ENCODE assay signal across 22 mouse cellular contexts in the genomic region with DNA sequence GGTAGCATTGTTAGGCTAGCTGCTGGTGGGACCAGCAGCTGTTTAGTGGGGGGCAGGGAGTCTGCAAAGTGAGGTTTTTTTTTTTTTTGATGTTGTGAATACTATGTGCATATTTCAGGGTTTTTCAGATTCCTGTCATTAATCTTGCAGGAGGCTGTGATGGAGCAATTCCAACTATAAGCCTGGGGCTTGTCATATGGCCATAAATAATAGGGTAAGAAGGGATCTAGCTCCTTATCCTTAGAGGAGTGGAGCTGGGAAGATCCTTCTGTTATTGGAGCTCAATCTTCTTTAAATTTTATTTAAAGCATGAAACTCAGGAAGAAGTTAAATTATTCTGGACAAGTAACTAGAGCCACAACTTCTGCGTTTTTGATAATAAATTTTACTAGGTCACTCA.
A peak's percentile ranks its signal among the peaks of the same experiment; 100 is the strongest.
DNase-seq lines count a peak whose midpoint lies in the region; ATAC-seq and TF ChIP-seq lines count a peak whose summit lies in the region.
"Had no signal": no experiment of that assay in that cellular context is flagged by ENCODE, and none has a peak within 500 bp of the region (broad histone marks: within the 10 kb centered on the region; RNA-seq: fewer than 3 reads in every experiment).

No protein-coding gene starts in this region.

- peaks cover 39% of the 10 kb centered on the region for H3K27me3 ChIP-seq in kidney, embryonic 15.5 days
- no peaks in the 10 kb centered on the region for H3K27me3 ChIP-seq in stomach, embryonic 15.5 days (replicated peaks)
- no peaks in the 10 kb centered on the region for H3K27me3 ChIP-seq in stomach, postnatal 0 days (ENCODE audit: control insufficient read depth, insufficient read depth, low read length)
- no peaks in the 10 kb centered on the region; the same call in none of the 2 replicates for H3K27me3 ChIP-seq in stomach, embryonic 16.5 days (ENCODE audit: control insufficient read depth, insufficient read depth, low read length)
- H3K27me3 ChIP-seq: embryonic facial prominence, embryonic 15.5 days had no signal

- no peak for DNase-seq in kidney, postnatal 14 days
- no peak for DNase-seq in stomach, postnatal 0 days (ENCODE audit: low spot score)
- DNase-seq in right cerebral cortex, postnatal 4 days = no peak
- DNase-seq: adrenal gland, adult 2 months; adrenal gland, postnatal 14 days; cerebellum, adult 11 months; cerebellum, adult 2 months; cerebellum, adult 9-11 months; cerebellum, postnatal 25 days; forebrain, postnatal 0 days; gastrocnemius, adult 2 months; gastrocnemius, postnatal 14 days had no signal

- no peak overlapping the region for H3K4me2 ChIP-seq in kidney, embryonic 15.5 days
- H3K4me2 ChIP-seq in stomach, embryonic 15.5 days = no peak overlapping the region
- no peak overlapping the region for H3K4me2 ChIP-seq in stomach, postnatal 0 days (replicated peaks; ENCODE audit: low read depth)
- no peak overlapping the region for H3K4me2 ChIP-seq in stomach, embryonic 16.5 days (ENCODE audit: low read depth, low read length)
- H3K4me2 ChIP-seq: embryonic facial prominence, embryonic 12.5 days; embryonic facial prominence, embryonic 15.5 days; heart, embryonic 11.5 days; hindbrain, embryonic 12.5 days; hindbrain, embryonic 15.5 days had no signal

- no peak for TF ChIP-seq EP300 in stomach, postnatal 0 days (optimal IDR thresholded peaks at IDR 0.05)

- H3K4me1 ChIP-seq in kidney, embryonic 15.5 days = 0 out of 2 replicates have a peak, but pooled peaks cover 2% of the 10 kb centered on the region
- no peaks in the 10 kb centered on the region for H3K4me1 ChIP-seq in stomach, embryonic 15.5 days
- H3K4me1 ChIP-seq in stomach, postnatal 0 days (replicated peaks; ENCODE audit: control insufficient read depth, insufficient read depth) = no peaks in the 10 kb centered on the region
- 0 out of 2 replicates have a peak, but pooled peaks cover 3% of the 10 kb centered on the region for H3K4me1 ChIP-seq in stomach, embryonic 16.5 days (ENCODE audit: control insufficient read depth, insufficient read depth, low read length)
- H3K4me1 ChIP-seq: embryonic facial prominence, embryonic 12.5 days; embryonic facial prominence, embryonic 15.5 days; hindbrain, embryonic 12.5 days; hindbrain, embryonic 15.5 days had no signal

- 45% methylated on average over 1 of the region's 1 CpGs for WGBS in kidney, embryonic 15.5 days
- WGBS in stomach, embryonic 15.5 days = 34% methylated on average over 1 of the region's 1 CpGs
- WGBS in stomach, postnatal 0 days = 38% methylated on average over 1 of the region's 1 CpGs
- 46% methylated on average over 1 of the region's 1 CpGs for WGBS in stomach, embryonic 16.5 days

- H3K9ac ChIP-seq in kidney, embryonic 15.5 days = no peak overlapping the region
- no peak overlapping the region for H3K9ac ChIP-seq in stomach, embryonic 15.5 days
- H3K9ac ChIP-seq in stomach, postnatal 0 days (ENCODE audit: low read length) = no peak overlapping the region
- H3K9ac ChIP-seq in stomach, embryonic 16.5 days (ENCODE audit: low read length) = no peak overlapping the region
- H3K9ac ChIP-seq: embryonic facial prominence, embryonic 12.5 days; embryonic facial prominence, embryonic 15.5 days; forebrain, postnatal 0 days; hindbrain, embryonic 12.5 days; hindbrain, embryonic 15.5 days had no signal

- no peak overlapping the region for H3K4me3 ChIP-seq in kidney, embryonic 15.5 days (replicated peaks)
- H3K4me3 ChIP-seq in stomach, embryonic 15.5 days (replicated peaks) = no peak overlapping the region
- H3K4me3 ChIP-seq in stomach, postnatal 0 days (ENCODE audit: low read depth, low read length) = no peak overlapping the region
- no peak overlapping the region for H3K4me3 ChIP-seq in stomach, embryonic 16.5 days (replicated peaks; ENCODE audit: low read length)
- H3K4me3 ChIP-seq: embryonic facial prominence, embryonic 12.5 days; embryonic facial prominence, embryonic 15.5 days; gastrocnemius, adult 2 months; hindbrain, embryonic 12.5 days; hindbrain, embryonic 15.5 days had no signal

- no peaks in the 10 kb centered on the region for H3K36me3 ChIP-seq in kidney, embryonic 15.5 days
- H3K36me3 ChIP-seq in stomach, embryonic 15.5 days = no peaks in the 10 kb centered on the region
- H3K36me3 ChIP-seq in stomach, postnatal 0 days (ENCODE audit: control insufficient read depth, insufficient read depth, low read length) = no peaks in the 10 kb centered on the region
- no peaks in the 10 kb centered on the region for H3K36me3 ChIP-seq in stomach, embryonic 16.5 days (ENCODE audit: control insufficient read depth, insufficient read depth, low read length)
- H3K36me3 ChIP-seq: embryonic facial prominence, embryonic 12.5 days; embryonic facial prominence, embryonic 15.5 days; hindbrain, embryonic 12.5 days; hindbrain, embryonic 15.5 days had no signal

- ATAC-seq in kidney, embryonic 15.5 days (replicated peaks; ENCODE audit: low FRiP score) = 0 out of 2 replicates have a peak, but pooled peaks have one; percentile 58
- ATAC-seq in stomach, embryonic 15.5 days (ENCODE audit: insufficient read depth, low FRiP score, low read depth) = no peak
- no peak for ATAC-seq in stomach, postnatal 0 days (ENCODE audit: low FRiP score, low TSS enrichment)
- ATAC-seq in stomach, embryonic 16.5 days (ENCODE audit: insufficient read depth, low FRiP score) = no peak
- ATAC-seq: CD4-positive, CD25-positive, alpha-beta regulatory T cell, adult 4 months; forebrain, embryonic 14.5 days; forebrain, postnatal 0 days had no signal

- H3K27ac ChIP-seq in kidney, embryonic 15.5 days = 0 out of 2 replicates have a peak overlapping the region, but pooled peaks have one; percentile 51
- peak overlapping the region; percentile 40; the same call in 1 of the 2 replicates for H3K27ac ChIP-seq in stomach, embryonic 15.5 days
- H3K27ac ChIP-seq in stomach, postnatal 0 days (replicated peaks) = no peak overlapping the region
- H3K27ac ChIP-seq in stomach, embryonic 16.5 days (ENCODE audit: low read length) = peak overlapping the region; percentile 42; the same call in 1 of the 2 replicates
- H3K27ac ChIP-seq: embryonic facial prominence, embryonic 12.5 days; embryonic facial prominence, embryonic 15.5 days; gastrocnemius, adult 2 months; hindbrain, embryonic 12.5 days; hindbrain, embryonic 15.5 days had no signal

- no peak for TF ChIP-seq CTCF in stomach, postnatal 0 days (IDR thresholded peaks at IDR 0.05; ENCODE audit: low read depth)

- H3K9me3 ChIP-seq in kidney, embryonic 15.5 days (replicated peaks) = no peaks in the 10 kb centered on the region
- H3K9me3 ChIP-seq in stomach, embryonic 15.5 days = no peaks in the 10 kb centered on the region
- H3K9me3 ChIP-seq in stomach, postnatal 0 days (ENCODE audit: control insufficient read depth, low read length) = no peaks in the 10 kb centered on the region
- H3K9me3 ChIP-seq in stomach, embryonic 16.5 days (replicated peaks; ENCODE audit: control insufficient read depth, low read length) = no peaks in the 10 kb centered on the region
- H3K9me3 ChIP-seq: embryonic facial prominence, embryonic 12.5 days; embryonic facial prominence, embryonic 15.5 days; hindbrain, embryonic 12.5 days; hindbrain, embryonic 15.5 days had no signal
